Mouse (Mus musculus) heart, embryonic 16.5 days (tissue): ENCODE measurements around the gene Gm26602. TPM values are rescaled to one million over a fixed set of nuclear protein-coding genes. Genes with fewer than 3 reads are reported as not detected.

Experiments used
- ATAC-seq: fragments of 200-750 bp; cut with Nextera tagmentation; replicated peaks from 2 replicates; pipeline ENCODE4 v1.8.0; 2017; ENCODE audit warnings: moderate number of reproducible peaks; ENCODE audit not compliant: insufficient read depth, low FRiP score; ENCODE audit errors: extremely low read depth
- H3K27ac ChIP-seq: fragments of 300-500 bp; sonication (generic); 2 replicates; pipeline ENCODE4 v1.5.1; 2014; ENCODE audit warnings: mild to moderate bottlenecking, low read length, control low read depth, moderate library complexity
- H3K27me3 ChIP-seq: fragments of 300-500 bp; sonication (generic); 2 replicates; pipeline ENCODE4 v1.6.1; 2014; ENCODE audit warnings: low read length, mixed read lengths; ENCODE audit not compliant: control insufficient read depth, insufficient read depth
- H3K36me3 ChIP-seq: fragments of 300-500 bp; sonication (generic); 2 replicates; pipeline ENCODE4 v1.6.1; 2014; ENCODE audit not compliant: control insufficient read depth, insufficient read depth
- H3K4me1 ChIP-seq: fragments of 300-500 bp; sonication (generic); 2 replicates; pipeline ENCODE4 v1.6.1; 2014; ENCODE audit warnings: low read length, mixed read lengths; ENCODE audit not compliant: control insufficient read depth, insufficient read depth
- H3K4me2 ChIP-seq: fragments of 300-500 bp; sonication (generic); 2 replicates; pipeline ENCODE4 v1.6.1; 2014; ENCODE audit warnings: low read depth, mild to moderate bottlenecking, control low read depth, low read length
- H3K4me3 ChIP-seq: fragments of 300-500 bp; sonication (generic); 2 replicates; pipeline ENCODE4 v1.5.1; 2014; ENCODE audit warnings: mild to moderate bottlenecking, control low read depth, low read length
- H3K9ac ChIP-seq: fragments of 300-500 bp; sonication (generic); 2 replicates; pipeline ENCODE4 v1.6.1; 2014; ENCODE audit warnings: low read length, control low read depth
- H3K9me3 ChIP-seq: fragments of 300-500 bp; sonication (generic); replicated peaks from 2 replicates; pipeline ENCODE4 v1.6.1; 2016; ENCODE audit warnings: low read length; ENCODE audit not compliant: control insufficient read depth
- WGBS: fragments of 180-500 bp; shearing (Covaris S2); extraction: QIAGEN DNeasy Blood & Tissue Kit; methylation state at CpG from one replicate; pipeline ENCODE4 v1.1.7; 2014; 5-methylcytosine and 5-hydroxymethylcytosine counted together
- polyA plus RNA-seq: library from polyadenylated mRNA; unstranded; fragments of >200 nt; fragmentation: Nextera tagmentation; extraction: Ambion mirVana; gene quantifications from 2 replicates; pipeline ENCODE4 v1.2.1, GENCODE M21; 2015

The Gm26602 gene
- polyA plus RNA-seq, 1 experiment from 2014 or later: 13.2 TPM

- H3K4me1 ChIP-seq: peaks cover 27% of the 10 kb centered on the region
- ATAC-seq: no peak
- no peaks in the 10 kb centered on the region for H3K36me3 ChIP-seq
- H3K27ac ChIP-seq: peak overlapping the region; percentile 93
- H3K4me2 ChIP-seq: peak overlapping the region; percentile 94
- no peaks in the 10 kb centered on the region for H3K9me3 ChIP-seq
- whole genome bisulfite sequencing: 1% methylated on average over 24 of the region's 29 CpGs
- H3K9ac ChIP-seq: peak overlapping the region; percentile 95
- no peaks in the 10 kb centered on the region; the same call in 1 of the 2 replicates for H3K27me3 ChIP-seq
- H3K4me3 ChIP-seq: peak overlapping the region; percentile 93
Measured at GRCm38 (mm10) chr10:79928030-79928694, 17.5 kb downstream of the Gm26602 start.

GRCm38 (mm10) chr10:79928907-79929701 is 18.4 kb downstream of the Gm26602 start:
- peak overlapping the region; percentile 94 for H3K4me2 ChIP-seq
- H3K9me3 ChIP-seq: no peaks in the 10 kb centered on the region
- H3K27me3 ChIP-seq: no peaks in the 10 kb centered on the region
- 29% methylated on average over 9 of the region's 9 CpGs for WGBS
- H3K9ac ChIP-seq: peak overlapping the region; percentile 0; the same call in 1 of the 2 replicates
- H3K4me3 ChIP-seq: peak overlapping the region; percentile 22; the same call in 1 of the 2 replicates
- no peak overlapping the region for H3K27ac ChIP-seq
- no peaks in the 10 kb centered on the region for H3K36me3 ChIP-seq
- no peak for ATAC-seq
- peaks cover 36% of the 10 kb centered on the region for H3K4me1 ChIP-seq

- ATAC-seq: no peak
- H3K27ac ChIP-seq: no peak overlapping the region
- H3K9ac ChIP-seq: no peak overlapping the region
- no peak overlapping the region for H3K4me2 ChIP-seq
- H3K9me3 ChIP-seq: no peaks in the 10 kb centered on the region
- 83% methylated on average over 18 of the region's 18 CpGs for WGBS
- no peaks in the 10 kb centered on the region for H3K36me3 ChIP-seq
- H3K4me1 ChIP-seq: peaks cover 40% of the 10 kb centered on the region
- no peak overlapping the region for H3K4me3 ChIP-seq
- no peaks in the 10 kb centered on the region for H3K27me3 ChIP-seq
Measured at GRCm38 (mm10) chr10:79929967-79930825, 19.5 kb downstream of the Gm26602 start.

GRCm38 (mm10) chr10:79930826-79931186 is 20.1 kb downstream of the Gm26602 start:
- ATAC-seq: no peak
- H3K9me3 ChIP-seq: no peaks in the 10 kb centered on the region
- H3K36me3 ChIP-seq: no peaks in the 10 kb centered on the region
- no peak overlapping the region for H3K9ac ChIP-seq
- H3K4me2 ChIP-seq: no peak overlapping the region
- no peak overlapping the region for H3K27ac ChIP-seq
- no peak overlapping the region for H3K4me3 ChIP-seq
- no peaks in the 10 kb centered on the region for H3K27me3 ChIP-seq
- peaks cover 38% of the 10 kb centered on the region for H3K4me1 ChIP-seq
- 90% methylated on average over 16 of the region's 16 CpGs for WGBS

GRCm38 (mm10) chr10:79931797-79932196 is 21.1 kb downstream of the Gm26602 start:
- H3K27ac ChIP-seq: no peak overlapping the region

DNA sequence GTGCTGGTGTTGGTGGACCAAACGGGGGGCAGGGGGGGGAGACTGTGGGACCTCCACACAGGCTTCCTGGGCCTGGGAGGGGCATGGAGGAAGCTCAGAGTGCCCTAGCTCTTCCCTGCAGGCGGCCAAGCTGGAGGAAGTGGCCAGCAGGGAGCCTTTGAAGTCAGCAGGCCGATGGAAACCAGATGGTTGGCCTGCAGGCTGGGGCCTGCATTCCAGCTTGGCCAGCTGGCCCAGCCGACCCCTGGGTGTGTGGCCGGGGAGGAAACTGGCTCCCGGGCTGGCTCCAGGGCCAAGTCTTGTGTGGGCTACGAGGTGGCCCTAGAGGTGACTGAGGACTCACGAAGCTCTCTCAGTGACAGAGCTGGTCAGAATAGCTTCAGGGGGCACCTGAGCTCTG is 22.1 kb downstream of the Gm26602 start:
- no peak overlapping the region for H3K4me2 ChIP-seq
- H3K4me3 ChIP-seq: no peak overlapping the region
- 13% methylated on average over 8 of the region's 8 CpGs for WGBS

More at GRCm38 (mm10) chr10:79931797-79932196, 21.1 kb downstream of the Gm26602 start:
- Histone ChIP-seq H3K9me3 (no peaks in the 10 kb centered on the region), H3K4me1 (peaks cover 40% of the 10 kb centered on the region), H3K4me3 (no peak overlapping the region), H3K9ac (no peak overlapping the region; the same call in 1 of the 2 replicates), H3K27me3 (no peaks in the 10 kb centered on the region), H3K36me3 (no peaks in the 10 kb centered on the region), H3K4me2 (no peak overlapping the region)
- 83% methylated on average over 9 of the region's 9 CpGs for WGBS
- no peak for ATAC-seq

GRCm38 (mm10) chr10:79933145-79933679 is 22.6 kb downstream of the Gm26602 start:
- Histone ChIP-seq H3K4me2 (no peak overlapping the region), H3K36me3 (no peaks in the 10 kb centered on the region), H3K4me1 (peaks cover 54% of the 10 kb centered on the region), H3K27ac (0 out of 2 replicates have a peak overlapping the region, but pooled peaks have one; percentile 29), H3K27me3 (no peaks in the 10 kb centered on the region), H3K9me3 (no peaks in the 10 kb centered on the region), H3K9ac (peak overlapping the region; percentile 51), H3K4me3 (no peak overlapping the region)
- WGBS: 58% methylated on average over 9 of the region's 9 CpGs
- no peak for ATAC-seq

More for the DNA sequence above, 22.1 kb downstream of the Gm26602 start:
- Histone ChIP-seq H3K36me3 (no peaks in the 10 kb centered on the region), H3K9ac (peak overlapping the region; percentile 51), H3K9me3 (no peaks in the 10 kb centered on the region), H3K27ac (peak overlapping the region; percentile 29; the same call in 1 of the 2 replicates), H3K4me1 (peaks cover 50% of the 10 kb centered on the region), H3K27me3 (no peaks in the 10 kb centered on the region)
- ATAC-seq: no peak

DNA sequence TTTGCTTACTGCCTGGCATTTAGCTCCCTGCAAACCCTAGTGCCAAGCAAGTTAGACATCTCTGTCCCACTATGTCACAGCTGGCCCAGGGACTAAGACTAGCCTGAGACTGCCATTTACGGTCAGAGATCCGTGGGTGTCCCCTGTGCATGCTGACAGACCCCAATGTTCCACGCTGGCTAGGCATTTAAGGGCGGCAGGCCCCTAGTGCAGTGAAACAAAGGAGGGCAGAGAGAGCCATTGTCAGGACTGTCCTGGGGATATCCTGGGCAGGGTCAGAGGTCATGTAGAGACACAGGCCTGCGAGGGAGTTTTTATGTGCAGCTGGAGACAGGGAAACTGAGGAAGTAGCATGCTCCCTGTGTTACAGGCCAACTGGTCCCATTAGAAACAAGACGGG is 23.2 kb downstream of the Gm26602 start:
- Histone ChIP-seq H3K27ac (no peak overlapping the region), H3K9me3 (no peaks in the 10 kb centered on the region), H3K36me3 (no peaks in the 10 kb centered on the region), H3K4me3 (no peak overlapping the region), H3K4me2 (no peak overlapping the region), H3K9ac (no peak overlapping the region), H3K27me3 (no peaks in the 10 kb centered on the region), H3K4me1 (peaks cover 52% of the 10 kb centered on the region)
- 72% methylated on average over 6 of the region's 6 CpGs for WGBS
- ATAC-seq: no peak
